Mouse (Mus musculus): ENCODE data around the gene Gm5475. TPM values are rescaled to one million over a fixed set of nuclear protein-coding genes. Genes with fewer than 3 reads are reported as not detected.

Gm5475 gene
- total and polyA plus RNA-seq, 3 experiments, result not detected

- peaks cover 9% of the 10 kb centered on the region; the same call in 1 of the 2 replicates for H3K79me2 ChIP-seq (replicated peaks; ENCODE audit: control insufficient read depth, extremely low read depth, insufficient read depth, poor library complexity, severe bottlenecking)
- H3K4me2 ChIP-seq (ENCODE audit: insufficient read depth, low read depth, poor library complexity, severe bottlenecking), result peak within 1 kb of the TSS; percentile 86
- TF ChIP-seq RCOR1 (conservative IDR thresholded peaks at IDR 0.05; ENCODE audit: low read depth, low read length), result no peak
- no peak for TF ChIP-seq ZNF384 (IDR thresholded peaks at IDR 0.05; ENCODE audit: low read depth, low read length)
- TF ChIP-seq USF1 (IDR thresholded peaks at IDR 0.05; ENCODE audit: low read depth, low read length), result no peak
- no peak for TF ChIP-seq JUND (conservative IDR thresholded peaks at IDR 0.05; ENCODE audit: low read depth, low read length)
- TF ChIP-seq NRF1 (IDR thresholded peaks at IDR 0.05; ENCODE audit: low read depth, low read length), result peak; percentile 90
- TF ChIP-seq TBP (conservative IDR thresholded peaks at IDR 0.05; ENCODE audit: low read depth, low read length), result 0 out of 2 replicates have a peak, but pooled peaks have one; percentile 48
- TF ChIP-seq SMC3 (IDR thresholded peaks at IDR 0.05; ENCODE audit: low read depth, low read length), result peak; percentile 52
- 0 out of 2 replicates have a peak, but pooled peaks have one; percentile 75 for TF ChIP-seq KAT2A (IDR thresholded peaks at IDR 0.05; ENCODE audit: insufficient replicate concordance, low read length)
- peak; percentile 55 to 86 for TF ChIP-seq CTCF (conservative IDR thresholded peaks at IDR 0.05 in 1 of 2, IDR thresholded peaks at IDR 0.05 in 1 of 2; ENCODE audit: low read depth in 2 of 2, low read length in 2 of 2)
- no peak; the same call in 1 of the 2 replicates for TF ChIP-seq ZMIZ1 (IDR thresholded peaks at IDR 0.05; ENCODE audit: low read depth, low read length)
- TF ChIP-seq MAFK (IDR thresholded peaks at IDR 0.05; ENCODE audit: insufficient replicate concordance, low read length), result no peak
- peak; percentile 33; the same call in 1 of the 2 replicates for TF ChIP-seq MEF2A (IDR thresholded peaks at IDR 0.05; ENCODE audit: borderline replicate concordance, low read depth, low read length)
- peak; percentile 88 for TF ChIP-seq ELF1 (IDR thresholded peaks at IDR 0.05; ENCODE audit: low read depth, low read length)
- no peak for TF ChIP-seq USF2 (conservative IDR thresholded peaks at IDR 0.05; ENCODE audit: low read depth, low read length)
- TF ChIP-seq NELFE (IDR thresholded peaks at IDR 0.05; ENCODE audit: low read depth, low read length), result peak; percentile 81
- TF ChIP-seq GABPA (IDR thresholded peaks at IDR 0.05; ENCODE audit: insufficient replicate concordance, low read depth, low read length), result no peak
- no peak for TF ChIP-seq ZKSCAN1 (IDR thresholded peaks at IDR 0.05; ENCODE audit: borderline replicate concordance, low read depth, low read length)
- TF ChIP-seq MXI1 (IDR thresholded peaks at IDR 0.05; ENCODE audit: low read depth, low read length), result peak; percentile 69; the same call in 1 of the 2 replicates
- no peak for TF ChIP-seq JUN (IDR thresholded peaks at IDR 0.05; ENCODE audit: insufficient read depth, low read depth, low read length)
- peak; percentile 48 for TF ChIP-seq BHLHE40 (IDR thresholded peaks at IDR 0.05; ENCODE audit: low read depth, low read length)
- peak; percentile 78 for TF ChIP-seq TCF12 (IDR thresholded peaks at IDR 0.05; ENCODE audit: low read depth, low read length)
- TF ChIP-seq ZC3H11A (IDR thresholded peaks at IDR 0.05; ENCODE audit: low read depth, low read length), result no peak
- no peak for TF ChIP-seq EP300 (IDR thresholded peaks at IDR 0.05; ENCODE audit: low read length)
- TF ChIP-seq RAD21 (IDR thresholded peaks at IDR 0.05; ENCODE audit: low read depth, low read length), result no peak; the same call in 1 of the 2 replicates
- peak; percentile 87 for TF ChIP-seq POLR2A (IDR thresholded peaks at IDR 0.05; ENCODE audit: low read depth, low read length)
- no peak for TF ChIP-seq ETS1 (conservative IDR thresholded peaks at IDR 0.05; ENCODE audit: low read depth, low read length)
- TF ChIP-seq IRF4 (IDR thresholded peaks at IDR 0.05; ENCODE audit: low read depth, low read length), result peak; percentile 43
- peak; percentile 73 for TF ChIP-seq HCFC1 (IDR thresholded peaks at IDR 0.05; ENCODE audit: low read depth, low read length)
- TF ChIP-seq PAX5 (IDR thresholded peaks at IDR 0.05; ENCODE audit: low read length), result no peak
- TF ChIP-seq CHD2 (IDR thresholded peaks at IDR 0.05; ENCODE audit: low read length), result no peak
- peak; percentile 84 for TF ChIP-seq SIN3A (IDR thresholded peaks at IDR 0.05; ENCODE audit: low read length)
- TF ChIP-seq MAX (IDR thresholded peaks at IDR 0.05; ENCODE audit: low read length), result peak; percentile 42; the same call in 1 of the 2 replicates
- TF ChIP-seq MAZ (IDR thresholded peaks at IDR 0.05; ENCODE audit: low read depth, low read length), result peak; percentile 34; the same call in 1 of the 2 replicates
- no peak for TF ChIP-seq POLR2AphosphoS2 (IDR thresholded peaks at IDR 0.05; ENCODE audit: low read depth, low read length)
- no peak for TF ChIP-seq CHD1 (IDR thresholded peaks at IDR 0.05; ENCODE audit: low read depth, low read length)
- peak; percentile 71; the same call in 1 of the 2 replicates for TF ChIP-seq UBTF (IDR thresholded peaks at IDR 0.05; ENCODE audit: low read depth, low read length)
- TF ChIP-seq E2F4 (IDR thresholded peaks at IDR 0.05; ENCODE audit: insufficient replicate concordance, low read depth, low read length), result no peak
- TF ChIP-seq MYC (IDR thresholded peaks at IDR 0.05; ENCODE audit: low read depth, low read length), result no peak
- H3K27me3 ChIP-seq (replicated peaks), result no peaks in the 10 kb centered on the region
- peak within 1 kb of the TSS; percentile 74 for H3K9ac ChIP-seq (ENCODE audit: insufficient read depth, low read depth)
- H3K9me3 ChIP-seq (replicated peaks; ENCODE audit: low read length), result no peaks in the 10 kb centered on the region
- dilution Hi-C loops (cut with MboI; ENCODE audit: extremely low pct_ligation_motif_present, extremely low pct_unique_long_range_greater_than_20kb, low sequenced_read_pairs) (no loop called here), in situ Hi-C loops (cut with MboI; ENCODE audit: low pct_ligation_motif_present, low pct_unique_long_range_greater_than_20kb, low sequenced_read_pairs) (no loop called here)
- peaks cover 7 to 30% of the 10 kb centered on the region in 2 experiments; a peak in 2 of 4 replicates for H3K4me1 ChIP-seq (ENCODE audit: control insufficient read depth in 1 of 2, insufficient read depth in 2 of 2)
- peaks cover 11 to 31% of the 10 kb centered on the region in 2 experiments for H3K36me3 ChIP-seq (replicated peaks in 1 of 2; ENCODE audit: control insufficient read depth in 1 of 2, insufficient read depth in 1 of 2, low read length in 1 of 2)
- H3K27ac ChIP-seq (ENCODE audit: insufficient read depth, low read depth), result peak within 1 kb of the TSS; percentile 57
- peak within 1 kb of the TSS; percentile 80 to 96 (median 87) for H3K4me3 ChIP-seq (replicated peaks in 1 of 3; ENCODE audit: low read depth in 2 of 3, low read length in 2 of 3, poor library complexity in 1 of 3)
- peak; percentile 80 for DNase-seq (ENCODE audit: extremely low read depth)
These were observed 46.6 kb downstream of the Gm5475 start, which contains the start of gene Letmd1 for GRCm38 (mm10) chr15:100468295-100469188. Gene Letmd1, plus strand, starts transcription at chr15:100469023.
